Mouse (Mus musculus): Measurements from ENCODE around the gene Tnrc6b. TPM values are rescaled to one million over a fixed set of nuclear protein-coding genes. Genes with fewer than 3 reads are reported as not detected.

Gene Tnrc6b
- polyA plus RNA-seq, 1 experiment, result 13.3 TPM

- H3K27me3 ChIP-seq (ENCODE audit: control insufficient read depth, insufficient read depth, low read length), result no peaks in the 10 kb centered on the region
- no peak for TF ChIP-seq CTCF (IDR thresholded peaks at IDR 0.05; ENCODE audit: extremely low read depth, insufficient read length, insufficient replicate concordance, low read depth, low read length)
- TF ChIP-seq POLR2A (IDR thresholded peaks at IDR 0.05; ENCODE audit: low read depth, low read length), result no peak
- H3K4me3 ChIP-seq (ENCODE audit: low read depth, low read length), result no peak overlapping the region
- no peak overlapping the region for H3K27ac ChIP-seq (ENCODE audit: insufficient read depth, low read depth, low read length)
- 91% methylated on average over 5 of the region's 5 CpGs for WGBS
- 0 out of 2 replicates have a peak, but pooled peaks cover 2% of the 10 kb centered on the region for H3K4me1 ChIP-seq (ENCODE audit: control insufficient read depth, insufficient read depth, insufficient read length, low read length)
- H3K36me3 ChIP-seq (ENCODE audit: control insufficient read depth, insufficient read depth, low read length), result no peaks in the 10 kb centered on the region
Measured at GRCm38 (mm10) chr15:80781218-80781806, 70.2 kb downstream of the Tnrc6b start.

GRCm38 (mm10) chr15:80784553-80784971 is 73.4 kb downstream of the Tnrc6b start:
- Histone ChIP-seq H3K27me3 (ENCODE audit: control insufficient read depth, insufficient read depth, low read length) (no peaks in the 10 kb centered on the region), H3K36me3 (ENCODE audit: control insufficient read depth, insufficient read depth, low read length) (no peaks in the 10 kb centered on the region), H3K27ac (ENCODE audit: insufficient read depth, low read depth, low read length) (no peak overlapping the region), H3K4me1 (ENCODE audit: control insufficient read depth, insufficient read depth, insufficient read length, low read length) (0 out of 2 replicates have a peak, but pooled peaks cover 2% of the 10 kb centered on the region), H3K4me3 (ENCODE audit: low read depth, low read length) (no peak overlapping the region)
- WGBS, result 38% methylated on average over 7 of the region's 7 CpGs
- TF ChIP-seq CTCF (IDR thresholded peaks at IDR 0.05; ENCODE audit: extremely low read depth, insufficient read length, insufficient replicate concordance, low read depth, low read length), result peak; percentile 44; the same call in 1 of the 2 replicates
- no peak for TF ChIP-seq POLR2A (IDR thresholded peaks at IDR 0.05; ENCODE audit: low read depth, low read length)

- no peak overlapping the region for H3K4me3 ChIP-seq (ENCODE audit: low read depth, low read length)
- no peaks in the 10 kb centered on the region for H3K27me3 ChIP-seq (ENCODE audit: control insufficient read depth, insufficient read depth, low read length)
- WGBS, result 84% methylated on average over 1 of the region's 1 CpGs
- H3K4me1 ChIP-seq (ENCODE audit: control insufficient read depth, insufficient read depth, insufficient read length, low read length), result 0 out of 2 replicates have a peak, but pooled peaks cover 2% of the 10 kb centered on the region
- TF ChIP-seq POLR2A (IDR thresholded peaks at IDR 0.05; ENCODE audit: low read depth, low read length) (no peak), CTCF (IDR thresholded peaks at IDR 0.05; ENCODE audit: extremely low read depth, insufficient read length, insufficient replicate concordance, low read depth, low read length) (no peak)
- H3K27ac ChIP-seq (ENCODE audit: insufficient read depth, low read depth, low read length), result no peak overlapping the region
- H3K36me3 ChIP-seq (ENCODE audit: control insufficient read depth, insufficient read depth, low read length), result no peaks in the 10 kb centered on the region
Measured at GRCm38 (mm10) chr15:80785699-80786098, 74.6 kb downstream of the Tnrc6b start.

- Histone ChIP-seq H3K27ac (ENCODE audit: insufficient read depth, low read depth, low read length) (no peak overlapping the region), H3K4me3 (ENCODE audit: low read depth, low read length) (no peak overlapping the region), H3K36me3 (ENCODE audit: control insufficient read depth, insufficient read depth, low read length) (no peaks in the 10 kb centered on the region), H3K4me1 (ENCODE audit: control insufficient read depth, insufficient read depth, insufficient read length, low read length) (0 out of 2 replicates have a peak, but pooled peaks cover 2% of the 10 kb centered on the region), H3K27me3 (ENCODE audit: control insufficient read depth, insufficient read depth, low read length) (no peaks in the 10 kb centered on the region)
- WGBS, result 87% methylated on average over 4 of the region's 4 CpGs
- TF ChIP-seq CTCF (IDR thresholded peaks at IDR 0.05; ENCODE audit: extremely low read depth, insufficient read length, insufficient replicate concordance, low read depth, low read length) (no peak), POLR2A (IDR thresholded peaks at IDR 0.05; ENCODE audit: low read depth, low read length) (no peak)
Measured at GRCm38 (mm10) chr15:80787746-80788145, 76.6 kb downstream of the Tnrc6b start.

- H3K27me3 ChIP-seq (ENCODE audit: control insufficient read depth, insufficient read depth, low read length), result no peaks in the 10 kb centered on the region
- H3K27ac ChIP-seq (ENCODE audit: insufficient read depth, low read depth, low read length), result no peak overlapping the region
- H3K36me3 ChIP-seq (ENCODE audit: control insufficient read depth, insufficient read depth, low read length), result no peaks in the 10 kb centered on the region
- H3K4me3 ChIP-seq (ENCODE audit: low read depth, low read length), result no peak overlapping the region
- TF ChIP-seq POLR2A (IDR thresholded peaks at IDR 0.05; ENCODE audit: low read depth, low read length) (no peak), CTCF (IDR thresholded peaks at IDR 0.05; ENCODE audit: extremely low read depth, insufficient read length, insufficient replicate concordance, low read depth, low read length) (no peak)
- WGBS, result 77% methylated on average over 3 of the region's 3 CpGs
- no peaks in the 10 kb centered on the region for H3K4me1 ChIP-seq (ENCODE audit: control insufficient read depth, insufficient read depth, insufficient read length, low read length)
Measured at GRCm38 (mm10) chr15:80792556-80792955, 81.4 kb downstream of the Tnrc6b start.

GRCm38 (mm10) chr15:80795076-80795475 is 84.0 kb downstream of the Tnrc6b start:
- H3K4me1 ChIP-seq (ENCODE audit: control insufficient read depth, insufficient read depth, insufficient read length, low read length), result no peaks in the 10 kb centered on the region
- no peak overlapping the region for H3K4me3 ChIP-seq (ENCODE audit: low read depth, low read length)
- no peak overlapping the region for H3K27ac ChIP-seq (ENCODE audit: insufficient read depth, low read depth, low read length)
- 60% methylated on average over 1 of the region's 1 CpGs for WGBS
- no peaks in the 10 kb centered on the region for H3K36me3 ChIP-seq (ENCODE audit: control insufficient read depth, insufficient read depth, low read length)
- no peaks in the 10 kb centered on the region for H3K27me3 ChIP-seq (ENCODE audit: control insufficient read depth, insufficient read depth, low read length)
- TF ChIP-seq POLR2A (IDR thresholded peaks at IDR 0.05; ENCODE audit: low read depth, low read length) (no peak), CTCF (IDR thresholded peaks at IDR 0.05; ENCODE audit: extremely low read depth, insufficient read length, insufficient replicate concordance, low read depth, low read length) (no peak)

GRCm38 (mm10) chr15:80797757-80798156 is 86.6 kb downstream of the Tnrc6b start:
- peaks cover 6% of the 10 kb centered on the region; the same call in 1 of the 2 replicates for H3K4me1 ChIP-seq (ENCODE audit: control insufficient read depth, insufficient read depth, insufficient read length, low read length)
- H3K27me3 ChIP-seq (ENCODE audit: control insufficient read depth, insufficient read depth, low read length), result no peaks in the 10 kb centered on the region
- TF ChIP-seq POLR2A (IDR thresholded peaks at IDR 0.05; ENCODE audit: low read depth, low read length) (no peak), CTCF (IDR thresholded peaks at IDR 0.05; ENCODE audit: extremely low read depth, insufficient read length, insufficient replicate concordance, low read depth, low read length) (no peak)
- WGBS, result under 1% methylated on average over 6 of the region's 6 CpGs
- H3K36me3 ChIP-seq (ENCODE audit: control insufficient read depth, insufficient read depth, low read length), result no peaks in the 10 kb centered on the region
- H3K27ac ChIP-seq (ENCODE audit: insufficient read depth, low read depth, low read length), result peak overlapping the region; percentile 72
- H3K4me3 ChIP-seq (ENCODE audit: low read depth, low read length), result peak overlapping the region; percentile 41
